Mouse (Mus musculus) lung, postnatal 0 days (tissue): Measurements from ENCODE around the gene Ptgfrn. TPM values are rescaled to one million over a fixed set of nuclear protein-coding genes. Genes with fewer than 3 reads are reported as not detected.

Experiments used
- ATAC-seq: fragments of 200-750 bp; cut with Nextera tagmentation; 2 replicates; pipeline ENCODE4 v1.8.0; 2017; ENCODE audit warnings: moderate library complexity
- DNase-seq: peaks from one replicate; pipeline ENCODE4 v3.0.0-alpha.2; 2016; ENCODE audit warnings: low spot score
- H3K27ac ChIP-seq: fragments of 300-500 bp; sonication (generic); 2 replicates; pipeline ENCODE4 v1.5.1; 2014; ENCODE audit warnings: antibody characterized with exemption, mild to moderate bottlenecking, low read length, mixed read lengths
- H3K27me3 ChIP-seq: fragments of 300-500 bp; sonication (generic); replicated peaks from 2 replicates; pipeline ENCODE4 v1.6.1; 2014; ENCODE audit warnings: low read length, mixed read lengths; ENCODE audit not compliant: insufficient read depth
- H3K36me3 ChIP-seq: fragments of 300-500 bp; sonication (generic); 2 replicates; pipeline ENCODE4 v1.6.1; 2014; ENCODE audit warnings: low read length, mixed read lengths; ENCODE audit not compliant: insufficient read depth
- H3K4me1 ChIP-seq: fragments of 300-500 bp; sonication (generic); 2 replicates; pipeline ENCODE4 v1.6.1; 2014; ENCODE audit warnings: antibody characterized with exemption, low read depth, low read length, mixed read lengths; ENCODE audit not compliant: insufficient read depth
- H3K4me2 ChIP-seq: fragments of 300-500 bp; sonication (generic); replicated peaks from 2 replicates; pipeline ENCODE4 v1.6.1; 2014; ENCODE audit warnings: low read depth, mild to moderate bottlenecking, low read length, moderate library complexity, mixed read lengths
- H3K4me3 ChIP-seq: fragments of 300-500 bp; sonication (generic); 2 replicates; pipeline ENCODE4 v1.5.1; 2014; ENCODE audit warnings: low read depth, low read length
- H3K9ac ChIP-seq: fragments of 300-500 bp; sonication (generic); replicated peaks from 2 replicates; pipeline ENCODE4 v1.6.1; 2014; ENCODE audit warnings: low read depth, mild to moderate bottlenecking
- H3K9me3 ChIP-seq: fragments of 300-500 bp; sonication (generic); 2 replicates; pipeline ENCODE4 v1.6.1; 2016; ENCODE audit warnings: low read length, mixed read lengths
- CTCF ChIP-seq: IDR thresholded peaks from 2 replicates; pipeline ENCODE4 v1.5.1; 2016; ENCODE audit warnings: antibody characterized with exemption, mild to moderate bottlenecking
- EP300 ChIP-seq: IDR thresholded peaks from 2 replicates; pipeline ENCODE4 v1.6.1; 2016; ENCODE audit warnings: antibody characterized with exemption, mild to moderate bottlenecking, control low read depth
- WGBS: fragments of 180-500 bp; shearing (Covaris S2); extraction: QIAGEN DNeasy Blood & Tissue Kit; methylation state at CpG from one replicate; pipeline ENCODE4 v1.1.7; 2014; 5-methylcytosine and 5-hydroxymethylcytosine counted together
- polyA plus RNA-seq: library from polyadenylated mRNA; unstranded; fragments of >200 nt; fragmentation: Nextera tagmentation; extraction: Ambion mirVana; gene quantifications from 2 replicates; pipeline ENCODE4 v1.2.1, GENCODE M21; 2015

Ptgfrn gene
- polyA plus RNA-seq, 1 experiment from 2014 or later, result 10.2 TPM

DNA sequence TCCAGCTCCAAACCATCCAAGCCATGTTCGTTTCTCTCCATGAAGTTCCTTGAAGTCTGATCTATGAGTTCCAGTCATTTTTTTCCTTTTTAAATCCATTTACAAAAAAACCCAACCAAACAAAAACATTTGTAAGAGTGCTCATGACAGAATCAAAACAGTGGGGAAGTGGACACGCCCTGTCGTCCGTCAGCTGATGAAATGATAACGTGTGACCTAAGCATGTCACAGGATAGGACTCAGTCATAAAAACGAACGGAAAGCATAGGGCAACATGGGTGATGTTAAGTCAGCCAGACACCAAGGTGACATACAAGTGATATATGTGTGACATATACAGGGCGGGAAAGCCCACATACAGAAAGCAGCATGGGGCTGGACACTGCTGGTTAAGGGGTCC is 54.9 kb downstream of the Ptgfrn start:
- Histone ChIP-seq H3K27ac (no peak overlapping the region), H3K4me3 (no peak overlapping the region), H3K36me3 (peaks cover 10% of the 10 kb centered on the region; the same call in 1 of the 2 replicates), H3K9me3 (no peaks in the 10 kb centered on the region), H3K9ac (no peak overlapping the region), H3K27me3 (no peaks in the 10 kb centered on the region), H3K4me1 (no peaks in the 10 kb centered on the region), H3K4me2 (no peak overlapping the region)
- no peak for DNase-seq
- ATAC-seq, result no peak
- no peak for TF ChIP-seq EP300
- WGBS, result 71% methylated on average over 8 of the region's 8 CpGs

DNA sequence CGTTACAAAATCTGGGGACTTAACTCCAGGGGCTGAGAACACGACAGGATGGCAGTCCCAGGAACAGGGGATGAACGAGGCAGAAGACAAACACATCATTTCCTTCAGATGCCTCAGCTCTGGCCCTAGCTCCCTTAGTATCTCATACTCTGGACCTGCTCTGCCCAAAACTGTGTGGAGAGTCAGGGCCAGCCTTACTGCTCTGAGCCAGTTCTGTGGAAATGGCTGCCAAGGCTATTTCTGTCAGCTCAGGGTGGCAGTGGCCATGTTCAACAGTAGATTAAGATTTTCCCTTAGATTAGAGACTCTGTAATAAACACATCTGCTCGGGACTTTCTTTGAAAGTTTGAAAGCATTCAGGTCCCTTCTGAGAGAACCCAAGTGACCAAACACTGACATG is 58.5 kb downstream of the Ptgfrn start:
- ATAC-seq, result no peak
- H3K27me3 ChIP-seq, result no peaks in the 10 kb centered on the region
- peaks cover 8% of the 10 kb centered on the region; the same call in 1 of the 2 replicates for H3K36me3 ChIP-seq
- H3K9me3 ChIP-seq, result no peaks in the 10 kb centered on the region
- H3K4me2 ChIP-seq, result no peak overlapping the region
- no peak for DNase-seq
- no peak for TF ChIP-seq EP300
- TF ChIP-seq CTCF, result no peak
- no peak overlapping the region for H3K27ac ChIP-seq
- WGBS, result 63% methylated on average over 4 of the region's 4 CpGs
- no peak overlapping the region for H3K4me3 ChIP-seq
- peaks cover 3% of the 10 kb centered on the region; the same call in 1 of the 2 replicates for H3K4me1 ChIP-seq
- H3K9ac ChIP-seq, result no peak overlapping the region

DNA sequence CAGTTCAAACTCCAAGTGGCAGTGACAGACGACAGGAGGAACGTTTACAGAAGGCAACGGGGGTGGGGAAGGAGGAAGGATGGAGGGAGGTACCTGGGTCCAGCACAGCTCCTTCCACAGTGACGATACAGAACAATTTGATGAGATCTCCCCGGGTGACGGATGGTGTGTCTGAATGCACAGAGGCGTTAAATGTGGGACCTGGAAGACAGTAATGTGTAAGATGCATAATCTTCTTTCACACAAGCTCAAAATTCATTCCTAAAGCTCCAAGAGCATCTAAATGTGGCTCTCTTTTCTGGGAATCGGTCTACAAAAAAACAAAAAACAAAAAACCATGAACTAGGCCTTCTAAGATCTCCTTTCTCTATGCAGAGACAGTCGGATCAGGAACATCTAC is 60.1 kb downstream of the Ptgfrn start:
- WGBS, result 71% methylated on average over 9 of the region's 9 CpGs
- Histone ChIP-seq H3K36me3 (peaks cover 3% of the 10 kb centered on the region; the same call in 1 of the 2 replicates), H3K4me1 (peaks cover 3% of the 10 kb centered on the region; the same call in 1 of the 2 replicates), H3K9ac (no peak overlapping the region), H3K4me2 (no peak overlapping the region), H3K27me3 (no peaks in the 10 kb centered on the region), H3K4me3 (no peak overlapping the region), H3K27ac (no peak overlapping the region), H3K9me3 (no peaks in the 10 kb centered on the region)
- TF ChIP-seq EP300 (no peak), CTCF (no peak)
- ATAC-seq, result no peak
- DNase-seq, result no peak

DNA sequence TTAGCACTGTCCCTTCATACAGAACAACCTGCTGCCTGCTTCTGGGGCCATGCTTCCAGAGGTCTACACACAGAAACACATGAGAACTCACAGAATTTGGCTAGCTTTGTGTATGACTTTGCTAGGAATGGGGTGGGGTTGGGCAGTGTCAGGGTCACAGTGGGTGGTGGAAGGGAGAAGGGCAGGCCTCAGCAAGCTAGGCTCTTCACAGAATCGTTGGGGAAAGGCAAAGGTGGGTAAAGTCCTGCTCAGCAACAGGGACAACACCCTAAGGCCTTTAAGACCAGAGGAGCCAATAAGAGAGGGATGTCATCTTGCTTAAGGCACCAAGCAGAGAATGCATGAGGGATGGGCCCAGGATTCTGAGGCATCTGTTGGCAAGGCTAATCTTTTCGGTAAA is 61.3 kb downstream of the Ptgfrn start:
- H3K36me3 ChIP-seq, result peaks cover 3% of the 10 kb centered on the region; the same call in 1 of the 2 replicates
- no peak overlapping the region for H3K27ac ChIP-seq
- H3K27me3 ChIP-seq, result no peaks in the 10 kb centered on the region
- H3K4me1 ChIP-seq, result peaks cover 3% of the 10 kb centered on the region; the same call in 1 of the 2 replicates
- H3K4me2 ChIP-seq, result no peak overlapping the region
- no peak for ATAC-seq
- H3K9ac ChIP-seq, result no peak overlapping the region
- no peak overlapping the region for H3K4me3 ChIP-seq
- no peaks in the 10 kb centered on the region for H3K9me3 ChIP-seq
- TF ChIP-seq CTCF (no peak), EP300 (no peak)
- WGBS, result 64% methylated on average over 2 of the region's 2 CpGs
- no peak for DNase-seq

DNA sequence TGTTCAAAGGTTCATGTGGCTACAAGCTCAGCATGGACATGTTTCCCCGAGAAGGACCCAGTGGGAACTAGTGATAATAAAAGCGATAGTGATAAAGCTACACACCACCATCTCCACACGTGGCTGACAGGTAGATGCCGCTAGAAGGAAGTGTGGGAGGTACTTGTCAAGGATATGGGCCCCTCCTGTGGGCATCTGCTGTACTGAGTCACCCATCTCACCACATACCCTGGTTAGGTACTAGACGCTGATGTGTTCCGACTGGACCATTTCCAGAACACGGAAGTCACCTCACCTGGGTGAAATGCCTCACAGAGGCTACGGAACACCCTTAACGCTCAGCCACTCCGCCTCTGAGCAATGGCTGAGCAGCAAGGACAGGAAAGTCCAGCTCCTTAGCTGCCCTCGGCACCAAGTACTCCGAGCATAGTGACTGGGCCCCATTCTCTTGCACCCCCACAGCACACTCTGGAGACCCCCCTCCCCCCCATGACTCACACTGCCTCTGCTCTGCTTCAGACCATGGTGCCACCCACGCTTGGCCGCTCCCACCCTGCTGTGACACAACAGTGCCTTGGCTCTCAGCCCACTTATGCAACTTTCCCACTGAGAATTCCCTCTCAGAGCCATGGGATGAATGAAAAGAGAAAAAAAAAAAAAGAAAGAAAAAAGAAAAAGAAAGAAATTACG is 62.3 kb downstream of the Ptgfrn start:
- peaks cover 5% of the 10 kb centered on the region; the same call in 1 of the 2 replicates for H3K36me3 ChIP-seq
- H3K4me1 ChIP-seq, result peaks cover 3% of the 10 kb centered on the region; the same call in 1 of the 2 replicates
- no peak overlapping the region for H3K4me2 ChIP-seq
- no peak overlapping the region for H3K9ac ChIP-seq
- 0 out of 2 replicates have a peak overlapping the region, but pooled peaks have one; percentile 38 for H3K27ac ChIP-seq
- H3K27me3 ChIP-seq, result no peaks in the 10 kb centered on the region
- TF ChIP-seq CTCF (no peak), EP300 (no peak)
- 56% methylated on average over 15 of the region's 15 CpGs for WGBS
- ATAC-seq, result peak; percentile 94
- no peaks in the 10 kb centered on the region for H3K9me3 ChIP-seq
- H3K4me3 ChIP-seq, result no peak overlapping the region
- DNase-seq, result peak; percentile 91

DNA sequence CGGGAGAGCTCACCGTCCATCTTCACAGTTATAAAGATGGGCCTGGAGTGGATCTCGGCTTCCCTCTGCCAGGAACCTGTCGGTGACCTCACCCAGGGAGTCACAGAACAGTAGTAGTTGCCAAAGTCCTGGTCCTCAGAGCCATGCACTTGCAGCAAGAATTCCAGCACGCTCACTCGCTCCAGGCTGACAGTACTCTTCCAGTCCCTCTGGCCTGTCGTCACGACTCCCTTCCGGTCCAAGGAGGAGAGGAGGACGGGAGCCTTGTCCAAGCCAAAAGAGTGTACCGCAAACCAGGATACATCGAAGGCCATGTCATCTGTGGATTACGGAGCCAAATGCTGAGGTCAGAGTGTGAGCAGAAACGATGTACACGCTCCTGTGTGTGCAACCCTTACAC is 64.6 kb downstream of the Ptgfrn start:
- TF ChIP-seq CTCF (no peak), EP300 (no peak)
- Histone ChIP-seq H3K36me3 (peaks cover 8% of the 10 kb centered on the region; the same call in 1 of the 2 replicates), H3K4me2 (no peak overlapping the region), H3K4me1 (peaks cover 3% of the 10 kb centered on the region; the same call in 1 of the 2 replicates), H3K27me3 (no peaks in the 10 kb centered on the region), H3K27ac (no peak overlapping the region), H3K4me3 (no peak overlapping the region), H3K9me3 (no peaks in the 10 kb centered on the region), H3K9ac (no peak overlapping the region)
- ATAC-seq (no peak), DNase-seq (no peak)
- WGBS, result 82% methylated on average over 15 of the region's 15 CpGs
